Mouse (Mus musculus): ENCODE results near the gene Tceal5.

Gene Tceal5

DNA sequence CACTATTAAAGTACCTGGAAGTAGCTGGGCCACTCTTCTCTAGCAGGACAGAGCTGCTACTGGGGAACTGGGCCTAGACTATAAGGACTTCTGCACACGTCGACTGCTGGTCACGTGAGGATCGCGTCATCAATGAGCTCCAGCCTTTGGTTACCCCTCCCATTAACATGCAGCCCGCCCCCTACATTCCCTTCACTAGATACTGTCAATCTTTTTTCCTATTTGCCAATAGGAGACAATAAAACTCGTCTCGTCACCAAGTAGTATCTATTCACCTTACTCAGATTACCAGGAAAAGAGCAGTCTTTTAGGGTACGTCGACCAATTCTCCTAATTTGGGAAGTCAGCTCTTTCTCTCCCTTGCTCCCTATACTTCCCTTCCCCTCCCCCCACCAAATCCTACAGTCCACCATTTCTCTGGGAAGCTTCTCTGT is 31.5 kb downstream of the Tceal5 start, which contains the start of gene Tceal8:
TSS of gene Tceal8 (minus strand) at position 225 of the 434 bp plus-strand sequence.
- peak; percentile 43 to 76 for DNase-seq (ENCODE audit: low spot score in 2 of 2)

DNA sequence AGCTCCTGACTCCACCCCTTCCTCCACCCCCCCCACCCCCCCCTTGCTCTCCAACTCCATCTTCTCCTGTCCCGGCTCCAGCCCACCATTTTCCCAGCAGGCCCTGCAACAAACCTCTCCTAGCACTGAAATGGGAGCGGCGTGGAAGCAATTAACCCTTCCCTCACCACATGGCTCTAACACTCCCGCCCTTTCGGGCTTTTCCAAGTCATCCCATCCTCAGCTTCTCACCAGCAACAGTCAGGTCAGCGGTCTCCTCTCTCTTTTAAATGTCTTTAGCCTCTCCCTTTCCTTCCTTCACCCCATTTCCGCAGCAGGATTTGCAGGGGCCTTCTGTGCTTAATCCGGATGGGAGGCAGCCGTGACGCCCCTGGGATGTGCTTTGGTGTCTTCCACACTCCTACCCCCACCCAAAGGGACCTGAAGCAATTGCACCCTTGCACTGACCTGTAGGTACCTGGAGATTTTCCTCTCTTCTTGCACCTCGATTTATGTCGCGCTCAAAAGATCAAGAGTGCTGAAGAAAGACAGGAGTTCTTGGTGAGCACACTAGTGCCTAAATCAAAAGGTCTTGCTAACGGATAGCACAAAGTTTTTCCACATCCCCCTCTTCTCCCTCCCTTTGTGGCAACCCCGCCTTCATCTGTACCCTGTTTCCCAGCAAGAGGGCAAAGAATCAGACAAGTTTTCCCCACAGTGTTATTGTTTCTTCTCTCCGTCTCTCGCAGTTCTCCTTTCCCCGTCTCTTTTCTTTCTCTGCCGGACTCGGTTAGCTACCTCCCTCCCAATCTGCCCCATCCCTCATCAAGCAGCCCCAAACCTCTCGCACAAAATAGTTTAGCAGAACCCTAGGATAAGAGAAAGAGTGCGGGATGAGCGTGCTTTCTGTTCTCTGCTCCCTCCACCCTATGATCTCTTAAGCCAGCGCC is 32.2 kb downstream of the Tceal5 start:
- DNase-seq (ENCODE audit: low spot score in 2 of 2), result peak; percentile 23 to 40

DNA sequence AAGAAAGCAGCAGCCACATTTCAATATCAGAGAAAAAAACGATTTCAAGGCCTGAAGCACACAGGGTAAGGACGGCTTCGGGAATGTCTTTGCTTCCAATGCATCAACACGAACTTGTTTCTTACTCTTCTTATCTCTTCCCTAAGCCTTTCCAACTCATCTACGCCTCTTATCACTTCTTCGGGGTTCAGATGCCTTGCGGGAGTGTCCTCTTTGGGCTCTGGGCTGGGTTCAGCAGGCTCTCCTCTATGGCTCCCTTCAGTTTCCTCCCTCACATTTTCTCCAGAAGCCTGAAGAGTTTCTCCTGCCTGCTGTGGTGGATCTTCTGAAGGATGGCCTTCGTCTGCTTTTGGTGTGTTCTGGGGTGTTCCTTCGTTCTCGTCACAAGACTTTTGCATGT is 33.1 kb downstream of the Tceal5 start:
- DNase-seq (ENCODE audit: low spot score in 2 of 2), result no peak
